Mouse (Mus musculus): ENCODE measurements around the gene Hist1h4m. TPM values are rescaled to one million over a fixed set of nuclear protein-coding genes. Genes with fewer than 3 reads are reported as not detected.
"Not testable (repeated sequence)": the region's sequence is repeated elsewhere in the genome, so short reads cannot be mapped to it uniquely, and the experiment has no call there.

Gene Hist1h4m
- not detected in 2 replicates for polyA plus RNA-seq (2015; fragmentation: Nextera tagmentation; extraction: Ambion mirVana)

DNA sequence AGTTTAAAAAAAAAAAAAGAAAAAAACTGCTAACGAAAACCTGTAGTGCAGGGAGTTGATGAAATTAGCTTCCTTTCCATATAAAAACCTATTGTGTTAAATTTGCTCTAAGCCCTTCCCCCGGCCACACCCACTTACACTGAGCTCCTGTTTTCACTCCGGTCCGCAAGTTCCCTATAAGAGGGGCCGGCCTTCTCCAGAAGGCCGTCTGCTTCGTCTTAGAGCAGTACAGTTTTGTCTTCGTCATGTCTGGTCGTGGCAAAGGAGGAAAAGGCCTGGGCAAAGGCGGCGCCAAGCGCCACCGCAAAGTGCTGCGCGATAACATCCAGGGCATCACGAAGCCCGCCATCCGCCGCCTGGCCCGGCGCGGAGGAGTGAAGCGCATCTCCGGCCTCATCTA, at the start of gene Hist1h4m:
Gene Hist1h4m, plus strand, starts transcription at position 208 of the 400 bp plus-strand sequence.
- peak within 1 kb of the TSS; percentile 21 for H3K4me3 ChIP-seq (replicated peaks; ENCODE audit: low read length)
- H3K36me3 ChIP-seq (ENCODE audit: control insufficient read depth, insufficient read depth); H3K27me3 ChIP-seq (replicated peaks; ENCODE audit: control insufficient read depth, insufficient read depth, low read length); H3K9me3 ChIP-seq (ENCODE audit: control insufficient read depth, low read length); H3K9ac ChIP-seq (replicated peaks; ENCODE audit: low read depth, low read length); H3K4me1 ChIP-seq (replicated peaks; ENCODE audit: control insufficient read depth, insufficient read depth, low read length); H3K27ac ChIP-seq (ENCODE audit: low read length): not testable (repeated sequence)
- peak within 1 kb of the TSS; percentile 41 for H3K4me2 ChIP-seq (ENCODE audit: low read length)
- WGBS: no CpG with 5 or more reads among the region's 24 CpGs
- peak; percentile 60 for ATAC-seq

DNA sequence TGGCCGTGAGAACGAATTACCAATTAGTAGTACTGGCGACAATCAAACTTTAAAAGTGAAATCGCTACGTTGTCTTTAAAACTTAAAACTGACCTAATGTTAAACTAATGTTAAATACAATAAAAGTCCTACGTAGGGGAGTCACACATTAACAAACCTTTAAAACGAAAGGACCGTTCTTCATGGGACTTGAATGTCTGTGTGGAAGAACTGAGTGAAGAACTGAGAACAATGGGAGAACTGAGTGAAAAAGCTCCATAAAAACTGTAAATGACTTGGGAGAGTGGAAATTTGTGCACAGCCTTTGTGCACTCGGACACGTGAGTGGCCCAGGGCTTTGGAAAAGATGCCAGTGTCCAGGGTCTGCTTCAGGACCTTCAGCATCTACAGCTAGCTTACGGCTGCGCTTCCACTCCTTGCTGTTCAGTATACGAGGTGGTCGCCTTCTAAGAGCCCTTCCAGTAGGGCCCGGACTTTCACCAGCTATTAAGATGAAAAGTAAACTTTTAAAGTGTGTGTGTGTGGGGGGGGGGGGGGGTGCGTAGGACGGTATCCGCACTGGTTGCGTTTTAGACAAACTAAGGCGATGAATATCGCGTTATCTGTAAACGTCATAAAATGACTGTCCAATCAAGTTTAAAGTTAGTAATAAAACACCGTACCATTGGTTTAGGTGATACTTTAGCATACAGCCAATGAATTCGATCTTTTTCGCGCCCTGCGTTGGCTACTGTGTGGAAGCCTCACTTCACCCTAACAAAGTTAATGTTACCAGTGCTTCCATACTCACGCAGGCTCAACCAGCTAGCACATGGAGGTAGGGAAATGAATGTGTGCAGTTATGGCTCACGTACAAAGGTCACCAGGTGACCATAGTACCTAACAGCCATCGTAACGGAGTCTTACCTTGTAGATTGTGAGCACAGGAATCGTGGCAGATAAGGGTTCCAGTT, 32.5 kb upstream of the Hist1h4m start:
- Histone ChIP-seq H3K4me3 (replicated peaks; ENCODE audit: low read length) (peak overlapping the region; percentile 71), H3K4me2 (ENCODE audit: low read length) (peak overlapping the region; percentile 95), H3K36me3 (ENCODE audit: control insufficient read depth, insufficient read depth) (no peaks in the 10 kb centered on the region), H3K27me3 (replicated peaks; ENCODE audit: control insufficient read depth, insufficient read depth, low read length) (no peaks in the 10 kb centered on the region), H3K9ac (replicated peaks; ENCODE audit: low read depth, low read length) (peak overlapping the region; percentile 71), H3K27ac (ENCODE audit: low read length) (peak overlapping the region; percentile 87), H3K4me1 (replicated peaks; ENCODE audit: control insufficient read depth, insufficient read depth, low read length) (peaks cover 28% of the 10 kb centered on the region), H3K9me3 (ENCODE audit: control insufficient read depth, low read length) (no peaks in the 10 kb centered on the region)
- 3% methylated on average over 33 of the region's 33 CpGs for WGBS
- peak; percentile 93 for ATAC-seq

- ATAC-seq: 0 out of 2 replicates have a peak, but pooled peaks have one; percentile 6
- Histone ChIP-seq H3K4me3 (replicated peaks; ENCODE audit: low read length) (peak within 1 kb of the TSS; percentile 71), H3K4me1 (replicated peaks; ENCODE audit: control insufficient read depth, insufficient read depth, low read length) (peaks cover 33% of the 10 kb centered on the region), H3K9me3 (ENCODE audit: control insufficient read depth, low read length) (no peaks in the 10 kb centered on the region), H3K27me3 (replicated peaks; ENCODE audit: control insufficient read depth, insufficient read depth, low read length) (no peaks in the 10 kb centered on the region), H3K4me2 (ENCODE audit: low read length) (peak within 1 kb of the TSS; percentile 95), H3K9ac (replicated peaks; ENCODE audit: low read depth, low read length) (peak within 1 kb of the TSS; percentile 71), H3K27ac (ENCODE audit: low read length) (peak within 1 kb of the TSS; percentile 87), H3K36me3 (ENCODE audit: control insufficient read depth, insufficient read depth) (no peaks in the 10 kb centered on the region)
- WGBS: under 1% methylated on average over 44 of the region's 44 CpGs
Observed at GRCm38 (mm10) chr13:21779767-21780731, 31.5 kb upstream of the Hist1h4m start, which contains the start of gene Hist1h1b. Hist1h1b (minus strand) TSS chr13:21780625.

GRCm38 (mm10) chr13:21781021-21781555, 30.5 kb upstream of the Hist1h4m start:
- Histone ChIP-seq H3K9me3 (ENCODE audit: control insufficient read depth, low read length) (no peaks in the 10 kb centered on the region), H3K27me3 (replicated peaks; ENCODE audit: control insufficient read depth, insufficient read depth, low read length) (no peaks in the 10 kb centered on the region), H3K27ac (ENCODE audit: low read length) (peak overlapping the region; percentile 44; the same call in 1 of the 2 replicates), H3K36me3 (ENCODE audit: control insufficient read depth, insufficient read depth) (no peaks in the 10 kb centered on the region), H3K4me2 (ENCODE audit: low read length) (no peak overlapping the region), H3K4me1 (replicated peaks; ENCODE audit: control insufficient read depth, insufficient read depth, low read length) (peaks cover 37% of the 10 kb centered on the region), H3K4me3 (replicated peaks; ENCODE audit: low read length) (no peak overlapping the region), H3K9ac (replicated peaks; ENCODE audit: low read depth, low read length) (no peak overlapping the region)
- WGBS: 47% methylated on average over 6 of the region's 6 CpGs
- ATAC-seq: no peak

GRCm38 (mm10) chr13:21781639-21782038, 29.9 kb upstream of the Hist1h4m start:
- no peak overlapping the region for H3K27ac ChIP-seq (ENCODE audit: low read length)
- H3K9ac ChIP-seq (replicated peaks; ENCODE audit: low read depth, low read length): no peak overlapping the region
- no peaks in the 10 kb centered on the region for H3K9me3 ChIP-seq (ENCODE audit: control insufficient read depth, low read length)
- H3K4me2 ChIP-seq (ENCODE audit: low read length): no peak overlapping the region
- ATAC-seq: no peak
- peaks cover 38% of the 10 kb centered on the region for H3K4me1 ChIP-seq (replicated peaks; ENCODE audit: control insufficient read depth, insufficient read depth, low read length)
- no peaks in the 10 kb centered on the region for H3K27me3 ChIP-seq (replicated peaks; ENCODE audit: control insufficient read depth, insufficient read depth, low read length)
- no peaks in the 10 kb centered on the region for H3K36me3 ChIP-seq (ENCODE audit: control insufficient read depth, insufficient read depth)
- WGBS: 97% methylated on average over 1 of the region's 1 CpGs
- H3K4me3 ChIP-seq (replicated peaks; ENCODE audit: low read length): no peak overlapping the region

GRCm38 (mm10) chr13:21782361-21783254, 28.9 kb upstream of the Hist1h4m start:
- Histone ChIP-seq H3K9ac (replicated peaks; ENCODE audit: low read depth, low read length) (peak overlapping the region; percentile 59), H3K4me1 (replicated peaks; ENCODE audit: control insufficient read depth, insufficient read depth, low read length) (peaks cover 38% of the 10 kb centered on the region), H3K4me3 (replicated peaks; ENCODE audit: low read length) (peak overlapping the region; percentile 49), H3K4me2 (ENCODE audit: low read length) (peak overlapping the region; percentile 76), H3K27ac (ENCODE audit: low read length) (peak overlapping the region; percentile 79)
- WGBS: 0% methylated on average over 16 of the region's 35 CpGs
- not testable (repeated sequence) for H3K9me3 ChIP-seq (ENCODE audit: control insufficient read depth, low read length); H3K27me3 ChIP-seq (replicated peaks; ENCODE audit: control insufficient read depth, insufficient read depth, low read length); H3K36me3 ChIP-seq (ENCODE audit: control insufficient read depth, insufficient read depth); ATAC-seq

DNA sequence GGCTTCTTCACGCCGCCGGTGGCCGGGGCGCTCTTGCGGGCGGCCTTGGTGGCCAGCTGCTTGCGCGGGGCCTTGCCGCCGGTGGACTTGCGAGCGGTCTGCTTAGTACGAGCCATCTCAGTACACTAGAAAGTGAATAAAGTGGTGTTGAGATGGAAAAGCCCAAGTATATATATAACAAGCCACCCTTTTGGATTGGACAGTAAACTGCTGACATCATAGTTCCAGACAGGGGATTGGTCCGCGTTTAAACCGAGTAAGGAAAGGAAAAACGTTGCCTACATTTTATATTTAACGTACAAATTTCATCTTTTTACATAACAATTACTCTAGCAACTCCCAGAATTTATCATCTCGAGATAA, 28.3 kb upstream of the Hist1h4m start, which contains the start of gene Hist1h3i:
Gene Hist1h3i, minus strand, starts transcription at position 116 of the 363 bp plus-strand sequence.
- H3K36me3 ChIP-seq (ENCODE audit: control insufficient read depth, insufficient read depth): no peaks in the 10 kb centered on the region
- ATAC-seq: peak; percentile 77
- H3K9ac ChIP-seq (replicated peaks; ENCODE audit: low read depth, low read length): peak within 1 kb of the TSS; percentile 59
- H3K4me2 ChIP-seq (ENCODE audit: low read length): peak within 1 kb of the TSS; percentile 76
- under 1% methylated on average over 14 of the region's 20 CpGs for WGBS
- peak within 1 kb of the TSS; percentile 49 for H3K4me3 ChIP-seq (replicated peaks; ENCODE audit: low read length)
- peaks cover 42% of the 10 kb centered on the region for H3K4me1 ChIP-seq (replicated peaks; ENCODE audit: control insufficient read depth, insufficient read depth, low read length)
- no peaks in the 10 kb centered on the region for H3K9me3 ChIP-seq (ENCODE audit: control insufficient read depth, low read length)
- peak within 1 kb of the TSS; percentile 79 for H3K27ac ChIP-seq (ENCODE audit: low read length)
- no peaks in the 10 kb centered on the region for H3K27me3 ChIP-seq (replicated peaks; ENCODE audit: control insufficient read depth, insufficient read depth, low read length)

DNA sequence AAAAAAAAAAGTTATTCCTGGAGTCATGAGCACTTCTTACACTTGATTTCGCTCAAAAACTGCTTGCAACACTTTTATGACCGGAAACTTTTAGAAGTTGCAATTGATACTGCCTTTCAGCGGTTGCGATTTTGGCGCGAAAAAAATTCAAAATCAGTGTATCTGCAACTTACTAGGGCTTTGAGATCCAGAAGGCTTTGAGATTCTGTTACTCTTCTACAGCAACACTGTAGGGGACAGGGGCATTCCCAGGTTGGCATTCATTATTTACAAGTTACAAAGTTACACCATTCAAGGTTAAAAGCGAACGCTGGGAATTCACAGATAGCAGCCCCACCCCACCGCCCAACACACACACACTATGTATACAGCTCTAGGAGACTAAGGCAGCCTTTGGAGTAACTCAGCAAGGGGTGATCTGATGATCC, 27.8 kb upstream of the Hist1h4m start:
- H3K9me3 ChIP-seq (ENCODE audit: control insufficient read depth, low read length): no peaks in the 10 kb centered on the region
- H3K9ac ChIP-seq (replicated peaks; ENCODE audit: low read depth, low read length): no peak overlapping the region
- peak overlapping the region; percentile 56 for H3K4me2 ChIP-seq (ENCODE audit: low read length)
- no peak for ATAC-seq
- peaks cover 45% of the 10 kb centered on the region for H3K4me1 ChIP-seq (replicated peaks; ENCODE audit: control insufficient read depth, insufficient read depth, low read length)
- H3K27me3 ChIP-seq (replicated peaks; ENCODE audit: control insufficient read depth, insufficient read depth, low read length): no peaks in the 10 kb centered on the region
- WGBS: under 1% methylated on average over 9 of the region's 9 CpGs
- no peaks in the 10 kb centered on the region for H3K36me3 ChIP-seq (ENCODE audit: control insufficient read depth, insufficient read depth)
- peak overlapping the region; percentile 72 for H3K27ac ChIP-seq (ENCODE audit: low read length)
- H3K4me3 ChIP-seq (replicated peaks; ENCODE audit: low read length): peak overlapping the region; percentile 41

Measured in forebrain, embryonic 16.5 days (tissue).